Mouse (Mus musculus): ENCODE measurements around the gene Lcn3. TPM values are rescaled to one million over a fixed set of nuclear protein-coding genes. Genes with fewer than 3 reads are reported as not detected.
"Not testable (repeated sequence)": the region's sequence is repeated elsewhere in the genome, so short reads cannot be mapped to it uniquely, and the experiment has no call there.

Gene Lcn3
- not detected in 2 replicates for total RNA-seq (2014; fragmentation: Nextera tagmentation)
- total RNA-seq (2017): not detected in 2 replicates
- not detected in 2 replicates for polyA plus RNA-seq (2012)

GRCm38 (mm10) chr2:25765269-25765668 lies at the start of gene Lcn3:
Gene Lcn3, plus strand, starts transcription at chr2:25765569.
- no peaks in the 10 kb centered on the region for H3K4me1 ChIP-seq (ENCODE audit: insufficient read depth, low read depth, low read length)
- no peak for DNase-seq (ENCODE audit: low spot score)
- peaks cover 34% of the 10 kb centered on the region for H3K27me3 ChIP-seq (ENCODE audit: insufficient read depth, low read length)
- TF ChIP-seq POLR2AphosphoS5 (IDR thresholded peaks at IDR 0.05; ENCODE audit: insufficient replicate concordance, low read depth, low read length): no peak
- TF ChIP-seq GATA1 (IDR thresholded peaks at IDR 0.05; ENCODE audit: borderline replicate concordance, low read length): no peak
- no peak for TF ChIP-seq TAL1 (conservative IDR thresholded peaks at IDR 0.05; ENCODE audit: low read depth, low read length)
- no peak for TF ChIP-seq CTCF (IDR thresholded peaks at IDR 0.05; ENCODE audit: low read depth, low read length)
- no peak for TF ChIP-seq GATA2 (IDR thresholded peaks at IDR 0.05; ENCODE audit: borderline replicate concordance, low read depth, low read length)
- H3K4me3 ChIP-seq (ENCODE audit: low read depth, low read length): no peak within 1 kb of the TSS
- no peak for ATAC-seq (ENCODE audit: extremely low read depth, insufficient number of reproducible peaks, low FRiP score, poor library complexity, severe bottlenecking)
- no peaks in the 10 kb centered on the region for H3K9me3 ChIP-seq (replicated peaks)
- H3K36me3 ChIP-seq (replicated peaks): no peaks in the 10 kb centered on the region

- ATAC-seq (ENCODE audit: extremely low read depth, insufficient number of reproducible peaks, low FRiP score, poor library complexity, severe bottlenecking): no peak
Observed at GRCm38 (mm10) chr2:25717222-25717621, 48.1 kb upstream of the Lcn3 start.

DNA sequence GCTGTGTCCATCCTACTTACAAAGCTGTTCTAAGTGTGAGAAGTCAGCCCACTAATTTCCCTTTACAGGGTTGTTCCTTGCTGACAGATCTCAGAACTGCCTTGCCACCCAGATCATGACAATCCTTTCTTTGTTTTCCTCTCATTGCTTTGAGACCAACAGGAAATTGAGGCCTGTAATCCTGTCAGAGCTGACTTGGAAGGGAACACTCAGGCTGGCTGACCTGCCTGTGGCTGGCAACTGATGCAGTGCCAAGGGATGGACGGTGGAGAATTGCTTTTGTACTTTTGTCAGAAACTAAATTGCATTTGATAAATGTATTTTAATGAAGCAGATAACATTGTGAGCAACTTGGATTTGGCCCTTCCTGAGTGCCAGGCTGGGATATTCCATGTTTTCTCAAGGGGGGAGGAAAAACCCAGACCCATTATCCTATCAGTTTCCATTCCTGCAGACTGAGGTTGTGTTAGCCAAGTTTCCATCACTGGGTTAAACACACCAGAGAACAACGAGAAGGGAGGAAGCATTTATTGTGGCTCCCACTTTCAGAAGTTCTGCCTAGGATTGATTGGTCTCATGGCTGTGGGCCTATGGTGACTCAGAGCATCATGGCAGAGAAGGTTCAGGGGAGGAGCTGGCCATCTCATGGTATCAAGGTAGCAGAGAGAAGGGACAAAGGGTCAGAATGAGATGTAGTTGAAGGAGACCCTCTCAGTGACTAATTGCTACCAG lies 32.0 kb upstream of the Lcn3 start:
- 0 out of 2 replicates have a peak, but pooled peaks cover 2% of the 10 kb centered on the region for H3K27me3 ChIP-seq (ENCODE audit: insufficient read depth, low read length)
- TF ChIP-seq POLR2AphosphoS5 (IDR thresholded peaks at IDR 0.05; ENCODE audit: insufficient replicate concordance, low read depth, low read length) (no peak), GATA1 (IDR thresholded peaks at IDR 0.05; ENCODE audit: borderline replicate concordance, low read length) (no peak), TAL1 (conservative IDR thresholded peaks at IDR 0.05; ENCODE audit: low read depth, low read length) (no peak), GATA2 (IDR thresholded peaks at IDR 0.05; ENCODE audit: borderline replicate concordance, low read depth, low read length) (no peak), CTCF (IDR thresholded peaks at IDR 0.05; ENCODE audit: low read depth, low read length) (no peak)
- no peaks in the 10 kb centered on the region for H3K4me1 ChIP-seq (ENCODE audit: insufficient read depth, low read depth, low read length)
- no peak overlapping the region for H3K4me3 ChIP-seq (ENCODE audit: low read depth, low read length)
- ATAC-seq (ENCODE audit: extremely low read depth, insufficient number of reproducible peaks, low FRiP score, poor library complexity, severe bottlenecking): no peak
- peaks cover 2% of the 10 kb centered on the region; the same call in 1 of the 2 replicates for H3K9me3 ChIP-seq (replicated peaks)
- DNase-seq (ENCODE audit: low spot score): no peak
- no peaks in the 10 kb centered on the region for H3K36me3 ChIP-seq (replicated peaks)

More at GRCm38 (mm10) chr2:25717222-25717621, 48.1 kb upstream of the Lcn3 start:
- no peak for TF ChIP-seq GATA2 (IDR thresholded peaks at IDR 0.05; ENCODE audit: borderline replicate concordance, low read depth, low read length)
- no peak for TF ChIP-seq GATA1 (IDR thresholded peaks at IDR 0.05; ENCODE audit: borderline replicate concordance, low read length)
- no peak for TF ChIP-seq POLR2AphosphoS5 (IDR thresholded peaks at IDR 0.05; ENCODE audit: insufficient replicate concordance, low read depth, low read length)
- no peak for TF ChIP-seq TAL1 (conservative IDR thresholded peaks at IDR 0.05; ENCODE audit: low read depth, low read length)
- no peak for TF ChIP-seq CTCF (IDR thresholded peaks at IDR 0.05; ENCODE audit: low read depth, low read length)
- H3K4me1 ChIP-seq (ENCODE audit: insufficient read depth, low read depth, low read length): no peaks in the 10 kb centered on the region
- H3K9me3 ChIP-seq (replicated peaks): no peaks in the 10 kb centered on the region
- DNase-seq (ENCODE audit: low spot score): no peak
- H3K27me3 ChIP-seq (ENCODE audit: insufficient read depth, low read length): peaks cover 5% of the 10 kb centered on the region
- no peaks in the 10 kb centered on the region for H3K36me3 ChIP-seq (replicated peaks)
- H3K4me3 ChIP-seq (ENCODE audit: low read depth, low read length): no peak overlapping the region

DNA sequence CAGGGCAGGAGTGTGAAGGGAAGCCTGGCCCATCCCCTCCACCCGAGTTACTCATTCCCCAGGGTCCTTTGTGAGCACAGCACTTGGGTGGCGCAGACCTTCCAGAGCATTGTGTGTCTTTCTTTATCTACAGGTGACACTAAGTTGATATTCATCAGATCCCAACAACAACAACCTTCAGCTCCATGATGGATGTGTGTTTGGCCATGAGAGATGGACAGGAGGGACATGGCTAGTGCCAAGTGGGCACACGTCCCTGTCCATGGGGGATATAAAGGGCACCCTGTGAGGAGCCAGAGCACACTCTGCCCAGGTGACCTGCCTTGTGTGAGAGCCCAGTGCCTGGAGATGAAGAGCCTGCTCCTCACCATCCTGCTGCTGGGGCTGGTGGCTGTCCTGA lies 28.7 kb upstream of the Lcn3 start, which contains the start of gene Obp2b:
Gene Obp2b (plus strand): TSS at position 301 of the 400 bp plus-strand sequence.
- ATAC-seq (ENCODE audit: extremely low read depth, insufficient number of reproducible peaks, low FRiP score, poor library complexity, severe bottlenecking); H3K4me1 ChIP-seq (ENCODE audit: insufficient read depth, low read depth, low read length); H3K4me3 ChIP-seq (ENCODE audit: low read depth, low read length); DNase-seq (ENCODE audit: low spot score); H3K9me3 ChIP-seq (replicated peaks); H3K36me3 ChIP-seq (replicated peaks); H3K27me3 ChIP-seq (ENCODE audit: insufficient read depth, low read length): not testable (repeated sequence)

- no peaks in the 10 kb centered on the region for H3K27me3 ChIP-seq (ENCODE audit: insufficient read depth, low read length)
- no peaks in the 10 kb centered on the region for H3K4me1 ChIP-seq (ENCODE audit: insufficient read depth, low read depth, low read length)
- TF ChIP-seq GATA2 (IDR thresholded peaks at IDR 0.05; ENCODE audit: borderline replicate concordance, low read depth, low read length): no peak
- no peaks in the 10 kb centered on the region for H3K36me3 ChIP-seq (replicated peaks)
- peaks cover 7% of the 10 kb centered on the region; the same call in 1 of the 2 replicates for H3K9me3 ChIP-seq (replicated peaks)
- ATAC-seq (ENCODE audit: extremely low read depth, insufficient number of reproducible peaks, low FRiP score, poor library complexity, severe bottlenecking) (no peak), DNase-seq (ENCODE audit: low spot score) (no peak)
- H3K4me3 ChIP-seq (ENCODE audit: low read depth, low read length): no peak overlapping the region
Observed at GRCm38 (mm10) chr2:25741671-25742070, 23.7 kb upstream of the Lcn3 start.

GRCm38 (mm10) chr2:25754201-25754600 lies 11.2 kb upstream of the Lcn3 start:
- TF ChIP-seq POLR2AphosphoS5 (IDR thresholded peaks at IDR 0.05; ENCODE audit: insufficient replicate concordance, low read depth, low read length) (no peak), CTCF (IDR thresholded peaks at IDR 0.05; ENCODE audit: low read depth, low read length) (no peak), GATA2 (IDR thresholded peaks at IDR 0.05; ENCODE audit: borderline replicate concordance, low read depth, low read length) (no peak), GATA1 (IDR thresholded peaks at IDR 0.05; ENCODE audit: borderline replicate concordance, low read length) (no peak), TAL1 (conservative IDR thresholded peaks at IDR 0.05; ENCODE audit: low read depth, low read length) (no peak)

More at GRCm38 (mm10) chr2:25754201-25754600, 11.2 kb upstream of the Lcn3 start:
- H3K27me3 ChIP-seq (ENCODE audit: insufficient read depth, low read length): no peaks in the 10 kb centered on the region; the same call in 1 of the 2 replicates
- no peaks in the 10 kb centered on the region for H3K4me1 ChIP-seq (ENCODE audit: insufficient read depth, low read depth, low read length)
- DNase-seq (ENCODE audit: low spot score) (no peak), ATAC-seq (ENCODE audit: extremely low read depth, insufficient number of reproducible peaks, low FRiP score, poor library complexity, severe bottlenecking) (no peak)
- no peaks in the 10 kb centered on the region for H3K9me3 ChIP-seq (replicated peaks)
- no peak overlapping the region for H3K4me3 ChIP-seq (ENCODE audit: low read depth, low read length)
- no peaks in the 10 kb centered on the region for H3K36me3 ChIP-seq (replicated peaks)
